Mouse (Mus musculus): ENCODE data around the gene Cacna2d1.

- no peak for TF ChIP-seq CTCF (IDR thresholded peaks at IDR 0.05; ENCODE audit: low read depth)
- TF ChIP-seq EP300 (IDR thresholded peaks at IDR 0.05; ENCODE audit: low read depth): no peak
These were observed 95.0 kb downstream of the Cacna2d1 start for GRCm38 (mm10) chr5:16029481-16029880.
